Mouse (Mus musculus) 3134 (cell line): ENCODE data around the gene Cldnd1.

Experiments
- DNase-seq: peaks from one replicate; pipeline ENCODE4 v3.0.0-alpha.2; 2011; ENCODE audit warnings: low spot score; ENCODE audit not compliant: insufficient read length; ENCODE audit errors: extremely low read depth

The Cldnd1 gene

GRCm38 (mm10) chr16:58727477-58728131 lies at the start of gene Cldnd1:
Gene Cldnd1 (plus strand): TSS chr16:58727910.
- peak; percentile 98 for DNase-seq

DNA sequence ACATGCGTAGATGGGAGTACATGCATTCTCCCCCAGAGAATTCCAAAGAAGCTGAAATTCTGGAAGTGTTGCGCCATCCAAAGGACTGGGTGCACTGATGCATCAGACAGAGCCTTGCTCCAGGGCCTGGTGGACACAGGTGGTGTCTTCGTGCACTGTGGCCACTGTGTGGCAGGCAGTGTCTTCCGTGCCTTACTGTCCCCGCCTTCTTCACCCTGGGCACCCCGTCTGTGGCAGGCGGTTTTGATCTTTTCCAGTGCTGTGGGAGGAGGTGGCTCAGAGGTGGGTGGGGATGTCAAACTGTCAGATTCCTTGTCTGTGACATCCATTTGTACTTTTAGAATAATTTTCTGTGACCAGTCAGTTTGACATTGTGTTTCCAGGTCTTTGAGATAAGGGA lies 49.0 kb upstream of the Cldnd1 start:
- DNase-seq: no peak

GRCm38 (mm10) chr16:58682046-58682445 lies 45.7 kb upstream of the Cldnd1 start:
- no peak for DNase-seq

GRCm38 (mm10) chr16:58682870-58683269 lies 44.8 kb upstream of the Cldnd1 start:
- no peak for DNase-seq

DNA sequence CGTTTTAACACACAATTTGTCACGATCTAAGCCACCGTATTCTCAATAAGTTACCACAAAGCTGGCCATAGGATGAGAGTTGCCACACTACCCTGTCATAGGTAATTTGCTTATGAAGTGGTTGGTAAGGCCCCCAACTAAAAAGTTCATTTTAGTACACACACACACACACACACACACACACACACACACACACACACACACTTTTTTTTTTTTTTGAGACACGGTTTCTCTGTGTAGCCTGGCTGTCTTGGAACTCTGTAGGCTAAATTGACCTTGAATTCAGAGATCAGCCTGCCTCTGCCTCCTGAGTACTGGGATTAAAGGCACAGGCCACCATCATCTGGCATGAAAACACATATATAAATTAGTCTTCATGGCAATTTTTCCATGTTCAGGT lies 43.8 kb upstream of the Cldnd1 start:
- no peak for DNase-seq

GRCm38 (mm10) chr16:58684537-58684936 lies 43.2 kb upstream of the Cldnd1 start:
- DNase-seq: no peak

GRCm38 (mm10) chr16:58685548-58686537 lies 41.9 kb upstream of the Cldnd1 start:
- DNase-seq: no peak

DNA sequence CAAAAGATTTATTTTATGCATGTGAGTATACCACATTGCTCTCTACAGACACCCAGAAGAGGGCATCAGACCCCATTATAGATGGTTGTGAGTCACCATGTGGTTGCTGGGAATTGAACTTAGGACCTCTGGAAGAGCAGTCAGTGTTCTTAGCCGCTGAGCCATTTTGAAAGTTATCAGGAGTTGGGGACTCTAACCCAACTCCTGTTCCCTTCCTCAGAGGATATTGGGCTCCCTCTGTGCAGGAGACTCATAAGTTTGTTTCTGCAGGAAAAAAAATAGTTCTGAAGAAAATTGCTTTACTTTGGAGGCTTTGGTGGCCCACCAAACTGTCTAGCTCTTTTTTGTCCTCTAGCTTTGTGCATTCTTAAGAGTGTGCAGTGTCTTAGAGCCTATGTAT lies 39.2 kb upstream of the Cldnd1 start:
- DNase-seq: no peak

GRCm38 (mm10) chr16:58689555-58690169 lies 38.0 kb upstream of the Cldnd1 start:
- no peak for DNase-seq

- DNase-seq: no peak
Observed at GRCm38 (mm10) chr16:58690322-58690732, 37.4 kb upstream of the Cldnd1 start.

GRCm38 (mm10) chr16:58694091-58694490 lies 33.6 kb upstream of the Cldnd1 start:
- no peak for DNase-seq

GRCm38 (mm10) chr16:58696796-58697195 lies 30.9 kb upstream of the Cldnd1 start:
- no peak for DNase-seq

DNA sequence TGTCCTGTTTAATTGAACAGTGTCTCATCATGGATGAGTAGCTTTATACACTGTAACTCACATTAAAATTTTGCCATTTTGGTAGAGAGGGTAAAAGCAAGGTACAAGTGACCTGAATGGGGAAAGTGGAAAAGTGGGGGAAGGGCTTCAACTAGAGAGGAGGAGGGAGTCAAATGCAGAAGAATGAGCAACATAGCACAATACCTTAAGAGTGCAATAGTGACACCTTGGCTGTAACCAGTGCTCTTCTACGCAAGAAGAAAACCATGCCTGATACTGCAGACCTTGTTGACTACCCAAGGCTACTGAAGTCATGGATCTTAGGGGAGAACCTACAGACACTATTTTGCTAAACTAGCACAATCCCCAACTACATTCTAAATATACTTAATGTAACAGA lies 30.4 kb upstream of the Cldnd1 start:
- no peak for DNase-seq

DNA sequence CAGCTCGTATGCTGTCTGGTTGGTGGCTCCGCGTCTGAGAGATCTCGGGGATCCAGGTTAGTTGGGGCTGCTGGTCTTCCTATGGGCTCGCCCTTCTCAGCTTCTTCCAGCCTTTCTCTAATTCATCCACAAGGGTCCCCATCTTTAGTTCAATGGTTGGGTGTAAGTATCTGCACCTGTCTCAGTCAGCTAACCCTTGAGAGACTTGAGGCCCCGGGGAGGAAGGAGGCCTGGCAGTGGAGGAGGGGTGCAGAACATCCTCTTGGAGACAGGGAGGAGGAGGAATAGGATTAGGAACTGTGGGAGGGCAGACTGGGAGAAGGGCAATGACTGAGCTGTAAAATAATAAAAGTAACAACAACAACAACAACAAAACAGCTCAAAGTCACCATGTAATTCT lies 27.5 kb upstream of the Cldnd1 start:
- DNase-seq: no peak

DNA sequence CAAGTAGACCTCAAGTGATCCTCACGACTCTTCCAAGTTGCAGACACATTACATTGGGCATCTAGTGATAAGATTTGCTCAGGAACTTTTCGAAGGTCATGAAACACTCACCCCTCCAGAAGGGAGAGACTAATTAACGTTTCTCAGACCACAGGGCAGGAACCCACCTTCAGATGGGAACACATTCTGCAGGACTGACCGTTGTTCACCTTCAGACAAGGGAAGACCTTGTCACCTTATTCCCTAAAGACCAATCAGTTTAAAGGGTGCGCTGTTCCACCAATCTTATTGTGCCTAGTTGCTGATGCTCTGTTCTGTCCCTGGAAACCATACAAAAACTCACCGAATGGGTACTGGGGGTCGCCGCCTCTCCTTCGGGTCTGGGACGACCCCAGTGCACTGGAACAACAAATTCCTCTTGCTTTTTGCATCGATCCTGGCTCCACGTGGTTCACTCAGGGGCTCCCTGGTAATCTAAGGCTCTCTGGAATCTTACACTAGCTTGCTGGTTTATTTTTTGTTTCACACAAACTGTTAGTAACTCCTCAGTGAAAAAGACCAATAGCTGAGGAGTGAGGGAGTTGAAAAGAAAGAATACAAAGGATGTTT lies 26.8 kb upstream of the Cldnd1 start:
- no peak for DNase-seq

DNA sequence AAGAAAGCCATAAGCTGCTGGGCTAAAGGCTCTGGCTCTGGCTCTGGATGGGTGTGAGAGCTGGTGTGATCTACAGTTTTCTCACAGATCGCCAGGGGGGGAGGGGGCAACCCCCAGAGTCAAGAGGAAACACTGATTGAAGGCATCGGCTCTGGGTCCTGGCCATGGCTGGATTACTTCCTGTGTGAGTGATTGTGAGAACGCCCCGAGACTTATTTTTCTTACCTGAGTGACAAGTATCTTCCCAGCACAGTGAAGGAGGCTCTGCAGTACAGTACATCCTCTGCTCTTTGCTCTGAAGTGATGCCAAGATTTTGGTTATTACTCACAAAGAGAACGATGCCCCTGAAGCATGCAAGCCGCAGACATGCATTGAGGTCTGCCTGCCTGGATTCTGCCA lies 25.9 kb upstream of the Cldnd1 start:
- DNase-seq: peak; percentile 21

- DNase-seq: no peak
Observed at GRCm38 (mm10) chr16:58702329-58702932, 25.3 kb upstream of the Cldnd1 start.

GRCm38 (mm10) chr16:58703382-58704124 lies 24.2 kb upstream of the Cldnd1 start:
- DNase-seq: peak; percentile 7

GRCm38 (mm10) chr16:58704999-58705398 lies 22.7 kb upstream of the Cldnd1 start:
- no peak for DNase-seq
